Mouse (Mus musculus) erythroblast, embryonic 14.5 days (primary cell): ENCODE results near the gene Srp54a. TPM values are rescaled to one million over a fixed set of nuclear protein-coding genes. Genes with fewer than 3 reads are reported as not detected.
"Not testable (repeated sequence)": the region's sequence is repeated elsewhere in the genome, so short reads cannot be mapped to it uniquely, and the experiment has no call there.

Experiments
- H3K27me3 ChIP-seq: 2 replicates; pipeline ENCODE4 v1.6.1; 2012; ENCODE audit warnings: inconsistent platforms; ENCODE audit not compliant: control insufficient read depth
- H3K36me3 ChIP-seq: 2 replicates; pipeline ENCODE4 v1.6.1; 2012; ENCODE audit warnings: mild to moderate bottlenecking, inconsistent platforms; ENCODE audit not compliant: control insufficient read depth
- H3K4me1 ChIP-seq: 2 replicates; pipeline ENCODE4 v1.6.1; 2012; ENCODE audit warnings: inconsistent platforms; ENCODE audit not compliant: control insufficient read depth
- H3K4me3 ChIP-seq: replicated peaks from 2 replicates; pipeline ENCODE3; 2012; ENCODE audit warnings: moderate library complexity, mild to moderate bottlenecking, inconsistent platforms
- H3K9me3 ChIP-seq: 2 replicates; pipeline ENCODE4 v1.6.1; 2012; ENCODE audit warnings: low read length, inconsistent platforms, mixed read lengths; ENCODE audit not compliant: control insufficient read depth
- polyA plus RNA-seq: library from polyadenylated mRNA; stranded (reverse); fragments of >175 nt; gene quantifications from 2 replicates; pipeline ENCODE4 v1.2.3, GENCODE M21; 2012

Srp54a gene
- polyA plus RNA-seq, 1 experiment, result 0.72 TPM

GRCm38 (mm10) chr12:55137859-55138258, 57.8 kb downstream of the Srp54a start:
- H3K27me3 ChIP-seq, H3K4me1 ChIP-seq, H3K4me3 ChIP-seq, H3K9me3 ChIP-seq, H3K36me3 ChIP-seq: not testable (repeated sequence)

GRCm38 (mm10) chr12:55154559-55155448, 74.7 kb downstream of the Srp54a start, which contains the start of gene Srp54b:
TSS of gene Srp54b (plus strand) at chr12:55155104.
- not testable (repeated sequence) for H3K36me3 ChIP-seq, H3K27me3 ChIP-seq, H3K9me3 ChIP-seq, H3K4me3 ChIP-seq, H3K4me1 ChIP-seq

GRCm38 (mm10) chr12:55155449-55155783, 75.4 kb downstream of the Srp54a start:
- not testable (repeated sequence) for H3K36me3 ChIP-seq, H3K27me3 ChIP-seq, H3K4me1 ChIP-seq, H3K9me3 ChIP-seq, H3K4me3 ChIP-seq

Other genes with a start within 250 kb of the Srp54a start
- 0.02 and 0.17 TPM in 2 replicates for gene Cfl2, start 217.4 kb upstream of the Srp54a start, polyA plus RNA-seq
- gene Gm20403, start 93.7 kb upstream of the Srp54a start, polyA plus RNA-seq, result 0.35 and 1.8 TPM in 2 replicates
- gene Baz1a, start 65.9 kb upstream of the Srp54a start, polyA plus RNA-seq, result 2.9 and 3.1 TPM in 2 replicates
- 0.09 and 0.26 TPM in 2 replicates for gene 2700097O09Rik, start 152 bp upstream of the Srp54a start, polyA plus RNA-seq
- 0.79 TPM in 2 replicates for gene Fam177a, start 44.2 kb downstream of the Srp54a start, polyA plus RNA-seq
- gene Srp54b, start 74.8 kb downstream of the Srp54a start, polyA plus RNA-seq, result 2.5 and 3.1 TPM in 2 replicates
- not detected in 2 replicates for gene 1700047I17Rik2, start 119.3 kb downstream of the Srp54a start, polyA plus RNA-seq
- gene Srp54c, start 149.9 kb downstream of the Srp54a start, polyA plus RNA-seq, result 0.13 and 0.14 TPM in 2 replicates
- 0.02 and 0.03 TPM in 2 replicates for gene 1110008L16Rik, start 219.3 kb downstream of the Srp54a start, polyA plus RNA-seq
- 0.04 and 0.06 TPM in 2 replicates for gene Ppp2r3c, start 222.7 kb downstream of the Srp54a start, polyA plus RNA-seq